Comparison of ENCODE assay signal across 12 mouse cellular contexts in the genomic region with DNA sequence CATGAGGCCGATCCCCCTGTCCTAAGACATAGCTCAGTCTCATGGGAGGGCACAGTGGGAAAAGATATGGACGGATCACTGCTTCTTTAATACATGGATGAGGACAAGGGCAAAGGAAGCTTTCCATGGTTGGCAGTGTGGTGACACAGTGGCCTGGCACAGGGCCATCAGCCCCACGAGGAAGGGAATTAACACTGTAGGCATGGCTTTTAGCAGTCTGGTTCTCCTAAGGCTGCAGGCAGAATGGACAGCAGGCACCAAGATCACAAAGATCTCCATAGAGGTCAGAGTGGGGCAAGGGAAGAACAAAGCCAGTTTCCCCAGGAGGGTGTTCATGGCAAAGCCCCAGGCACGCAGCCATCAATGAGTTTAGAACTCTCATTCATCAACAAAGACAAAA.
DNase-seq lines count a peak whose midpoint lies in the region; ATAC-seq and TF ChIP-seq lines count a peak whose summit lies in the region.
"Had no signal": no experiment of that assay in that cellular context is flagged by ENCODE, and none has a peak within 500 bp of the region (broad histone marks: within the 10 kb centered on the region; RNA-seq: fewer than 3 reads in every experiment).

No protein-coding gene starts in this region.

- peak overlapping the region; percentile 59 for H3K27ac ChIP-seq in hindbrain, embryonic 10.5 days
- no peak overlapping the region for H3K27ac ChIP-seq in hindbrain, embryonic 13.5 days
- no peak overlapping the region for H3K27ac ChIP-seq in midbrain, postnatal 0 days (ENCODE audit: low read depth, low read length)
- H3K27ac ChIP-seq: embryonic facial prominence, embryonic 12.5 days; kidney, embryonic 15.5 days; liver, embryonic 12.5 days had no signal

- H3K4me2 ChIP-seq in hindbrain, embryonic 13.5 days = no peak overlapping the region
- H3K4me2 ChIP-seq in midbrain, postnatal 0 days (ENCODE audit: low read depth, low read length, poor library complexity, severe bottlenecking) = no peak overlapping the region
- H3K4me2 ChIP-seq: embryonic facial prominence, embryonic 12.5 days; kidney, embryonic 15.5 days; liver, embryonic 12.5 days had no signal

- no peak for DNase-seq in hindbrain, embryonic 10.5 days (ENCODE audit: low spot score)
- peak; percentile 17 for DNase-seq in brain, embryonic 14.5 days (ENCODE audit: low read depth)
- peak; percentile 79 for DNase-seq in cerebellum, adult 9-11 months
- DNase-seq in midbrain, postnatal 0 days (ENCODE audit: low spot score) = peak; percentile 50
- DNase-seq in left cerebral cortex, postnatal 10 days (ENCODE audit: extremely low spot score in 1 of 2, low spot score in 2 of 2) = no peak
- DNase-seq: spleen, adult 18-20 months had no signal

- 0 out of 2 replicates have a peak, but pooled peaks cover 3% of the 10 kb centered on the region for H3K27me3 ChIP-seq in hindbrain, embryonic 10.5 days (ENCODE audit: insufficient read depth, poor library complexity, severe bottlenecking)
- no peaks in the 10 kb centered on the region for H3K27me3 ChIP-seq in hindbrain, embryonic 13.5 days
- H3K27me3 ChIP-seq in midbrain, postnatal 0 days (ENCODE audit: insufficient read depth, low read length) = no peaks in the 10 kb centered on the region
- H3K27me3 ChIP-seq: embryonic facial prominence, embryonic 12.5 days; kidney, embryonic 15.5 days; liver, embryonic 12.5 days had no signal

- no peaks in the 10 kb centered on the region for H3K36me3 ChIP-seq in hindbrain, embryonic 10.5 days
- H3K36me3 ChIP-seq in hindbrain, embryonic 13.5 days = no peaks in the 10 kb centered on the region
- no peaks in the 10 kb centered on the region for H3K36me3 ChIP-seq in midbrain, postnatal 0 days (ENCODE audit: insufficient read depth, low read length)
- H3K36me3 ChIP-seq: embryonic facial prominence, embryonic 12.5 days; kidney, embryonic 15.5 days; liver, embryonic 12.5 days had no signal

- H3K4me1 ChIP-seq in hindbrain, embryonic 10.5 days (replicated peaks) = peaks cover 37% of the 10 kb centered on the region
- H3K4me1 ChIP-seq in hindbrain, embryonic 13.5 days (replicated peaks) = peaks cover 16% of the 10 kb centered on the region
- 0 out of 2 replicates have a peak, but pooled peaks cover 6% of the 10 kb centered on the region for H3K4me1 ChIP-seq in midbrain, postnatal 0 days (ENCODE audit: insufficient read depth, low read length)
- H3K4me1 ChIP-seq: liver, embryonic 12.5 days; megakaryocyte, embryonic 14.5 days had no signal

- H3K4me3 ChIP-seq in hindbrain, embryonic 10.5 days = no peak overlapping the region
- H3K4me3 ChIP-seq in hindbrain, embryonic 13.5 days = no peak overlapping the region
- no peak overlapping the region for H3K4me3 ChIP-seq in midbrain, postnatal 0 days (ENCODE audit: low read depth, low read length)
- H3K4me3 ChIP-seq: embryonic facial prominence, embryonic 12.5 days; kidney, embryonic 15.5 days; liver, embryonic 12.5 days; megakaryocyte, embryonic 14.5 days had no signal

- ATAC-seq in hindbrain, embryonic 13.5 days (ENCODE audit: low FRiP score) = no peak
- no peak for ATAC-seq in midbrain, postnatal 0 days (ENCODE audit: low FRiP score)
- ATAC-seq in monocyte, adult 5-6 weeks (replicated peaks; ENCODE audit: insufficient number of reproducible peaks, low FRiP score, low TSS enrichment, poor library complexity, severe bottlenecking) = no peak
- ATAC-seq: liver, embryonic 12.5 days had no signal

- no peak overlapping the region for H3K9ac ChIP-seq in hindbrain, embryonic 13.5 days
- no peak overlapping the region for H3K9ac ChIP-seq in midbrain, postnatal 0 days (replicated peaks; ENCODE audit: low read length, poor library complexity, severe bottlenecking)
- H3K9ac ChIP-seq: embryonic facial prominence, embryonic 12.5 days; kidney, embryonic 15.5 days; liver, embryonic 12.5 days had no signal

- intact Hi-C loops in left cerebral cortex, postnatal 10 days (cut with DNase I) = no loop called here

- TF ChIP-seq CTCF in brain, embryonic 14.5 days (IDR thresholded peaks at IDR 0.05; ENCODE audit: borderline replicate concordance, extremely low read depth, insufficient read depth, insufficient read length) = no peak
- no peak for TF ChIP-seq CTCF in midbrain, postnatal 0 days (IDR thresholded peaks at IDR 0.05)

- WGBS in hindbrain, embryonic 10.5 days = 52% methylated on average over 4 of the region's 4 CpGs
- 36% methylated on average over 4 of the region's 4 CpGs for WGBS in hindbrain, embryonic 13.5 days
- WGBS in midbrain, postnatal 0 days = 41% methylated on average over 4 of the region's 4 CpGs

- H3K9me3 ChIP-seq in hindbrain, embryonic 10.5 days = no peaks in the 10 kb centered on the region
- no peaks in the 10 kb centered on the region for H3K9me3 ChIP-seq in hindbrain, embryonic 13.5 days
- H3K9me3 ChIP-seq in midbrain, postnatal 0 days (ENCODE audit: low read length) = no peaks in the 10 kb centered on the region
- H3K9me3 ChIP-seq: embryonic facial prominence, embryonic 12.5 days; kidney, embryonic 15.5 days; liver, embryonic 12.5 days; megakaryocyte, embryonic 14.5 days had no signal

- no peak for TF ChIP-seq POLR2A in brain, embryonic 14.5 days (IDR thresholded peaks at IDR 0.05; ENCODE audit: borderline replicate concordance, extremely low read depth, insufficient read depth, insufficient read length, poor library complexity, severe bottlenecking)

Comparison
In these comparisons a context has a peak if more than half of its experiments do, and no peak if none do; other contexts are left out.
1. DNase-seq: peak in brain, embryonic 14.5 days (single experiment), cerebellum, adult 9-11 months (single experiment) and midbrain, postnatal 0 days (single experiment); none in hindbrain, embryonic 10.5 days (single experiment) and left cerebral cortex, postnatal 10 days (0 of 2).